Mouse (Mus musculus): Measurements from ENCODE around the gene Ndufaf2.

- TF ChIP-seq CTCF (IDR thresholded peaks at IDR 0.05; ENCODE audit: extremely low read depth, insufficient read length, insufficient replicate concordance, low read depth, low read length) (no peak), POLR2A (IDR thresholded peaks at IDR 0.05; ENCODE audit: low read depth, low read length) (no peak)
Measured at GRCm38 (mm10) chr13:108060286-108060885, 98.0 kb downstream of the Ndufaf2 start.

Measured in small intestine, adult 2 months (tissue).